Mouse (Mus musculus) heart, postnatal 0 days (tissue): ENCODE results near the gene Plxdc2. TPM values are rescaled to one million over a fixed set of nuclear protein-coding genes. Genes with fewer than 3 reads are reported as not detected.

Source experiments
- ATAC-seq: fragments of 200-750 bp; cut with Nextera tagmentation; 2 replicates; pipeline ENCODE4 v1.8.0; 2017; ENCODE audit warnings: low read depth, moderate number of reproducible peaks, moderate library complexity; ENCODE audit not compliant: insufficient read depth
- DNase-seq: peaks from one replicate; pipeline ENCODE4 v3.0.0-alpha.2; 2016; ENCODE audit warnings: low spot score
- H3K27ac ChIP-seq: fragments of 300-500 bp; sonication (generic); 2 replicates; pipeline ENCODE4 v1.5.1; 2014; ENCODE audit warnings: low read depth, mild to moderate bottlenecking
- H3K27me3 ChIP-seq: fragments of 300-500 bp; sonication (generic); 2 replicates; pipeline ENCODE4 v1.6.1; 2014; ENCODE audit warnings: low read length, mixed read lengths; ENCODE audit not compliant: control insufficient read depth, insufficient read depth
- H3K36me3 ChIP-seq: fragments of 300-500 bp; sonication (generic); replicated peaks from 2 replicates; pipeline ENCODE4 v1.6.1; 2014; ENCODE audit warnings: low read length, mixed read lengths; ENCODE audit not compliant: control insufficient read depth, insufficient read depth
- H3K4me1 ChIP-seq: fragments of 300-500 bp; sonication (generic); 2 replicates; pipeline ENCODE4 v1.6.1; 2014; ENCODE audit warnings: antibody characterized with exemption; ENCODE audit not compliant: control insufficient read depth, insufficient read depth
- H3K4me2 ChIP-seq: fragments of 300-500 bp; sonication (generic); 2 replicates; pipeline ENCODE4 v1.6.1; 2014; ENCODE audit warnings: low read depth, mild to moderate bottlenecking, low read length, moderate library complexity
- H3K4me3 ChIP-seq: fragments of 300-500 bp; sonication (generic); 2 replicates; pipeline ENCODE4 v1.5.1; 2014; ENCODE audit warnings: low read depth, low read length
- H3K9ac ChIP-seq: fragments of 300-500 bp; sonication (generic); replicated peaks from 2 replicates; pipeline ENCODE4 v1.6.1; 2014; ENCODE audit warnings: low read depth, low read length, mixed read lengths
- H3K9me3 ChIP-seq: fragments of 300-500 bp; sonication (generic); replicated peaks from 2 replicates; pipeline ENCODE4 v1.6.1; 2016; ENCODE audit warnings: low read length; ENCODE audit not compliant: control insufficient read depth
- CTCF ChIP-seq: IDR thresholded peaks from 2 replicates; pipeline ENCODE4 v1.5.1; 2016; ENCODE audit warnings: antibody characterized with exemption, control low read depth, low read depth
- EP300 ChIP-seq: IDR thresholded peaks from 2 replicates; pipeline ENCODE4 v1.6.1; 2016; ENCODE audit warnings: antibody characterized with exemption, low read depth
- WGBS: fragments of 180-500 bp; shearing (Covaris S2); extraction: QIAGEN DNeasy Blood & Tissue Kit; methylation state at CpG from one replicate; pipeline ENCODE4 v1.1.7; 2014; 5-methylcytosine and 5-hydroxymethylcytosine counted together
- polyA plus RNA-seq: library from polyadenylated mRNA; unstranded; fragments of >200 nt; fragmentation: Nextera tagmentation; extraction: Ambion mirVana; gene quantifications from 2 replicates; pipeline ENCODE4 v1.2.1, GENCODE M21; 2015
- total RNA-seq: library from RNA; depleted of rRNA; stranded (reverse); fragments of >200 nt; gene quantifications from 2 replicates; pipeline ENCODE4 v1.2.3, GENCODE M21; 2014; ENCODE audit warnings: low replicate concordance

Plxdc2 gene
- total and polyA plus RNA-seq, 2 experiments from 2014 or later: 4.2 to 6.1 TPM

DNA sequence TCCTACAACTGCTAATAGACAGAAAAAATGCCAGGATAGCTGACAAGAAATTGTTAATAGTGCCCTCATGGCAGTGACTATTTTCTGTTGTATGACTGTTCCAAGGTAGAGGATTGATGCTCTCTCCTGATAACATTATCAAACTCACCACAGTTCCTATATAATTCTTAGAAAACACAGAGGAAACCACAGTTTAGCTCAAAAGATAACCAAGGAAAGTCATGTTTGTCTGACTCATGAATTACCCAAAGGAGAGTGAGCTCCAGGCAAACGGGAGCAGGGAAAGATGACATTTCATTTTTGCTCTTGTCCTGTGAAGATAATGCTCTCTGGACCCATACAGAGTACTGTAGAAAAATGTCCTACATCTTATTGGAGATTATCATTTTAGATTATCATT, 8.6 kb downstream of the Plxdc2 start:
- Histone ChIP-seq H3K9ac (no peak overlapping the region), H3K9me3 (no peaks in the 10 kb centered on the region), H3K4me1 (no peaks in the 10 kb centered on the region), H3K36me3 (no peaks in the 10 kb centered on the region), H3K4me3 (no peak overlapping the region), H3K27me3 (no peaks in the 10 kb centered on the region), H3K27ac (no peak overlapping the region), H3K4me2 (no peak overlapping the region)
- TF ChIP-seq EP300 (no peak), CTCF (no peak)
- WGBS: 43% methylated on average over 1 of the region's 1 CpGs
- no peak for ATAC-seq
- DNase-seq: no peak

DNA sequence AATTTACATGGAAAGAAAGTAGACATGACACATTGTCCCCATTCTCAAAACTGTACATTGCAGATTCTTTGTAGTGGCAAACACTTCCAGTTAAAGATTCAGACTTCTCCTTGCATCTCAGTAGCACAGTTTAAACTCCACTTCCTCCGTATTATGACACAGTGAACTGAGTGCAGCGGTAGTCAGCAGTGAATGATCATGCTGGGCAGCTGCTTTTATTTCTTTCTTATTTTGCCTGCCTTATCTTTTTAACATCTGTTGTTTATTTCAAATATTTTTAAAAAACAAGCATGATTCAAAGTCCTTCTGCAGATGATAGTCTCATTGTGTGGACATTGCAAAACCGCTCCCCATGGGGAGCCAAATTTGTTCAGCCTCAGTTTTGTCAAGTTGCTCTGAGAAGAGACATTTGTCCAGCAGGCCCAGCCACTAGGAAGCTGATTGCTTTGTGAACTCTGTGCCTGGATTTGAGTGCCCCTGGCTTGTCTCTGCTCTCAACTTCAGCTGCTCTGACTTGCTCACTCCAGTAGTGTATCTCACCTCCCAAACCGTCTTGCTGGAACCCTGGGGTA, 9.8 kb downstream of the Plxdc2 start:
- 60% methylated on average over 4 of the region's 4 CpGs for WGBS
- H3K4me3 ChIP-seq: no peak overlapping the region
- no peaks in the 10 kb centered on the region for H3K27me3 ChIP-seq
- no peak overlapping the region for H3K27ac ChIP-seq
- H3K4me2 ChIP-seq: no peak overlapping the region
- no peaks in the 10 kb centered on the region for H3K9me3 ChIP-seq
- H3K4me1 ChIP-seq: no peaks in the 10 kb centered on the region
- no peak for TF ChIP-seq EP300
- TF ChIP-seq CTCF: no peak
- ATAC-seq (no peak), DNase-seq (no peak)
- H3K36me3 ChIP-seq: no peaks in the 10 kb centered on the region
- no peak overlapping the region for H3K9ac ChIP-seq

DNA sequence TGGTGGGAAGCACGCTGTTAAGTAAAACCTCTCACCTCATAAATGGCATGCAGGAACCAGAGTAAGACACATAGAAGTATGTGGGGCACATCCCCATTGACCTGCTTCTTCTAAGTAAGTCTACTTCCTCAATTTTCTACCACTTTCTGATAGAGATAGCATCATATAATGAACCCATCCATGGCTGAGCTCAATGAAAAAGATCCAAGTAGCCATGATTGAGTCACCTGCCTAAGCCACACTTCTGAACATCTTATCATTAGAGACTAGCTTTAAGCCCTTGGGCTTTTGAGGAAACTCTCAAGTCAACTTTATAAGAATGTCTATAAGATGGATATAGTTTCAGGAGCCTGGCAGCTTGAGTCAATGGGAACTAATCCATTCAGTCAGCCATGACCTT, 14.3 kb downstream of the Plxdc2 start:
- DNase-seq (no peak), ATAC-seq (no peak)
- H3K9ac ChIP-seq: no peak overlapping the region
- no peak for TF ChIP-seq EP300
- TF ChIP-seq CTCF: no peak
- H3K4me3 ChIP-seq: no peak overlapping the region
- no peaks in the 10 kb centered on the region for H3K27me3 ChIP-seq
- H3K4me2 ChIP-seq: no peak overlapping the region
- H3K9me3 ChIP-seq: no peaks in the 10 kb centered on the region
- no peaks in the 10 kb centered on the region for H3K4me1 ChIP-seq
- WGBS: 74% methylated on average over 1 of the region's 1 CpGs
- no peaks in the 10 kb centered on the region for H3K36me3 ChIP-seq
- no peak overlapping the region for H3K27ac ChIP-seq

DNA sequence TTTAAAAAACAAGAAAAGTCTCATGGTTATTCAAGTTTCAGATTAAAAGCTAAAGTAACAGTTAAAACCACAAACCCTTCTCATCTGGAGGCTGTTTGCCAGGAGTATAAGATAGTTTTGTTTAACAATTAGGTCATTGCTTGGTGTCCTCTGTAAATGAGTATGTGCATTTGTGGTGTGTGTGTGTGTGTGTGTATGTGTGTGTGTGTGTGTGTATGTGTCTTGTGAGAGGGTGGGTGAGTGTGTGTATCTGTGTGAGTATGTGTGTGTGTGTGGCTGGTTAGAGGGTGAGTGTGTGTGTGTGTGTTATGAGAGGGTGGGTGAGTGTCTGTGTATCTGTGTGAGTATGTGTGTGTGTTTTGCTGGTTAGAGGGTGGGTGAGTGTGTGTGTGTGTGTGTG, 18.2 kb downstream of the Plxdc2 start:
- no peak overlapping the region for H3K27ac ChIP-seq
- ATAC-seq (no peak), DNase-seq (no peak)
- no peak overlapping the region for H3K9ac ChIP-seq
- no peaks in the 10 kb centered on the region for H3K27me3 ChIP-seq
- no peaks in the 10 kb centered on the region for H3K9me3 ChIP-seq
- no peak overlapping the region for H3K4me2 ChIP-seq
- no peak overlapping the region for H3K4me3 ChIP-seq
- TF ChIP-seq EP300 (no peak), CTCF (no peak)
- H3K4me1 ChIP-seq: no peaks in the 10 kb centered on the region
- no peaks in the 10 kb centered on the region for H3K36me3 ChIP-seq

DNA sequence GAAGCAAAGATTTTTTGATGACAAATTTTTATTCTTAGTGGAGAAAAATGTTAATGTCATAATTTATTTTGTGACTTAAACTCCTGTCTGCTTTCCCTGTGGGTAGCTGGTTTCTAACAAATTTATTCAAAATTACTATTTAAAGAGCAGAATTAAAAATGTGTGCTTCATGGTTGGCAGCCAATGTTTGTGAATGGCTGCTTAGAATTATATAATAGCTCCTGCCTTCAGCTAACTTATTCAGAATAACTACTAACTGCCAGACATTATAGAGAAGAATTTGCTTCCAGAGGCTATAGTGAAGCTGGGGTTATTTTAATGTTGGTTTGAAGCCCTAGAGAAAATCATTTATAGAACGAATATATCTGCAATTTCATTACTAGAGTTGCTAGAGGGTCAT, 30.1 kb downstream of the Plxdc2 start:
- Histone ChIP-seq H3K9ac (no peak overlapping the region), H3K36me3 (no peaks in the 10 kb centered on the region), H3K4me2 (no peak overlapping the region), H3K27ac (no peak overlapping the region), H3K4me1 (no peaks in the 10 kb centered on the region), H3K27me3 (no peaks in the 10 kb centered on the region), H3K4me3 (no peak overlapping the region), H3K9me3 (no peaks in the 10 kb centered on the region)
- ATAC-seq: no peak
- no peak for DNase-seq
- 42% methylated on average over 1 of the region's 1 CpGs for WGBS
- no peak for TF ChIP-seq EP300
- no peak for TF ChIP-seq CTCF

DNA sequence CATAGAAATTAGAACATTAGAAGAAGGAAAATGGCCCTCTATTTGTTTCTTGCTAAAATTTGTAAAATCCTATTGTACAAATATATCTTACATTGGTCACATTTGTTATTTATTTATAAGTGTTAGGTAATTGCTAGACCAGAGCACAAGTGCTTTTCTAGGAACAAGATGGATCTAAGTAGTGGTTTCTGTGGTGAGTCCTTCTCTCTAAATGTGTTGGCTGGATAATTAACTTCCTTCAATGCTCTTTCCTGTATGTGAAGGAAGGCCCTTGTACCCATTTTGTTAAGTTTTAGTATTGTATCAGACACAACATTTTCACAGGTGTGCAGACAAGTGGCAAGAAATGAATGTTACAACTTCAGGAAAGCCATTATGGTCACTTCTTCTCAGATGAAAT, 30.6 kb downstream of the Plxdc2 start:
- Histone ChIP-seq H3K9me3 (no peaks in the 10 kb centered on the region), H3K27me3 (no peaks in the 10 kb centered on the region), H3K36me3 (no peaks in the 10 kb centered on the region), H3K9ac (no peak overlapping the region), H3K4me1 (no peaks in the 10 kb centered on the region), H3K4me2 (no peak overlapping the region), H3K27ac (no peak overlapping the region), H3K4me3 (no peak overlapping the region)
- ATAC-seq (no peak), DNase-seq (no peak)
- TF ChIP-seq EP300: no peak
- TF ChIP-seq CTCF: no peak
